Mouse (Mus musculus) induced T-regulatory cell, adult 2 months (primary cell): ENCODE measurements around the gene Bicral.
A peak's percentile ranks its signal among the peaks of the same experiment; 100 is the strongest.
"Not testable (repeated sequence)": the region's sequence is repeated elsewhere in the genome, so short reads cannot be mapped to it uniquely, and the experiment has no call there.

ENCODE experiments used
- DNase-seq: peaks from one replicate; pipeline ENCODE4 v3.0.0-alpha.2; 2012; ENCODE audit warnings: low read depth

Gene Bicral

DNA sequence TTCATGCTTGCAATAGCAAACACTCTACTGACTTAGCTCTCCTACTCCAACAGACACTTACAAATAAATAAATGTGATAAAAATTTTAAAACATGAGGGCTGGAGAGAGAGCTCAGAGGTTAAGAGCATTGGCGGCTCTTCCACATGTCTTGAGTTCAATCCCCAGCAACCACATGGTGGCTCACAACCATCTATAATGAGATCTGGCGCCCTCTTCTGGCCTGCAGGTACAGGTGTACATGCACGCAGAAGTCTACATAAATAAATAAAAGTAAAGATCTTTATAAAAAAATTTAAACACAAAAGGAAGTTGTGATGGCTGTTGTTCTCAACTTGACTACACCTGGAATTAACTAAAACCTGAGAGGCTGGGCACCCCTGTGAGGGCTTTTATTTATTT is 17.3 kb upstream of the Bicral start:
- peak; percentile 56 for DNase-seq

DNA sequence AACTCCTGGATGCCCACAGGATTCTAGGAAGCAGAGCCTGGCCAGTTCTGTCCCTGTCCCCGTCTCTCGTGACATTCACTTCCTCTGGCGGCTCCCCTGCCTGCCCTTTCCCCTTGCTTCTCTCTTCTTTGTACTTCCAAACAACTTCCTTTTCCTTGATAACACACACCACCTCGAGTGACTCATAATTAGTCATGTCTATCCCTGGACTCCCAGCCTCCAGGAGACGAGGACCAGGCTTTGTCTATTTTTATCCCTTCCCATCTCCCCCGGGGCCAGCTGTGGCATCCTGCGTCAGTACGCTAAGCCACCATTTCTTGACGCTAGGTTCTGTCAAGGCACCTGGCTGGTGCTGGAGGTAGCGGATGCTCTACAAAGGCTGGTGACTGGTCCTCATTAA is 15.9 kb upstream of the Bicral start:
- no peak for DNase-seq

DNA sequence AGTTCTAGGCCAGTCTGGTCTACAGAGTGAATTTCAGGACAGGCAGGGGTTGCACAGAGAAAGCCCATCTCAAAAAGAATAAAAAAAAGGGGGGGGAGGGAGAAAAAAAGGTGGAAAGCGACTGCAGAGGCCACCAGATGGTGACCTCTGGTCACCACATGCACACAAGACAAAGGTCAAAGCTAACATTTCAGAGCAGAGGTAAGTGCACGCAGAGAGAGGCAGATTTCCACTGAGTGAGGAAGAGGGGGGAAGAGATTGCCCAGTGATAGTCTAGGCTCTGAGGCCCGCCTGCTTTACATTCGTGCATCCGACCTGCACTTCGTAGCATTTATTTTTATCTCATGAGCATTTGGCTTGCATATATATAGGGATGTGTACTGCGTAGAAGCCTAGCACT is 14.5 kb upstream of the Bicral start:
- no peak for DNase-seq

GRCm38 (mm10) chr17:46870913-46871312 is 12.6 kb upstream of the Bicral start:
- peak; percentile 78 for DNase-seq

DNA sequence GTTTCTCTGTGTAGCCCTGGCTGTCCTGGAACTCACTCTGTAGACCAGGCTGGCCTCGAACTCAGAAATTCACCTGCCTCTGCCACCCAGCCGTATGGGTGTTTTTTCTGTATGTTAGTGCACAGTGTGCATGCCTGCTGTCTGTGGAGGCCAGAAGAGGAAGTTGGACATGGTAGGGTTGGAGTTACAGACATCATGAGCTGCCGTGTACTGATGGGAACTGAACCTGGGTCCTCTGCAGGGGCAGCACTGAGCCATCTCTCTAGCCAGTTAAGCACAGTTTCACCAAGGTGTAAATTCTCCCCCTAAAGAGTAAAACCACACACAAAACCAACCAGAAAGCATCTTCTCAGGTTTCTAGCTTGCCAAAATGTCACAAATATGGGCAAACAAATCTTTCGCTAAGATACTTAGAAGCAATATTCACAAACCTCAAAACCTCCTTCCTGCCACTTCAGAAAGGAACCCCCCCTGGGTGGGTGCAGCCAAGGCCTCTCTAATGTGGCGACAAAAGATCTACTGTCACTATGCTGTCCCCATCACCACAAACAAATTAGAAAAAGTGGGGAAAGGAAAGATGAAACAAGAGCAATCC is 12.0 kb upstream of the Bicral start:
- peak; percentile 84 for DNase-seq

DNA sequence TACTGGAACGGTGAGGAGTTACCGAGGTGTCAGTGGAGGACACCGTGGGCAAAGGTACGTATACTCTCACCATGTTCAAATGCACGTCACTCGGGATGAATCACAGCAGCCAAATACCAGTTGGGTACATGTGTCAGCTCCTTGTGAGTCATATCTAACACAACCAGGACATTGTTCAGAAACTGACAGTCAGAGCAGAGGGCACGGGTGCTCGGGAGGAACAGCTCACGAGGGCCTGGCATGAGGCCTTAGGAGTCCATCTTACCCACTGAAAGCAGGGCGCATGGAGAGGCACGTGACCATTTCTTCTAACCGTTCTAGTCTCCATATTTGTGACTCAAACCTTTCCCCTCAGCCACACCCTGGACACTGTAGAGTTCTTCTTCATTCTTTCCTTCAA is 8.6 kb upstream of the Bicral start:
- peak; percentile 55 for DNase-seq

- DNase-seq: no peak
These were observed 6.4 kb upstream of the Bicral start for GRCm38 (mm10) chr17:46864566-46865195.

DNA sequence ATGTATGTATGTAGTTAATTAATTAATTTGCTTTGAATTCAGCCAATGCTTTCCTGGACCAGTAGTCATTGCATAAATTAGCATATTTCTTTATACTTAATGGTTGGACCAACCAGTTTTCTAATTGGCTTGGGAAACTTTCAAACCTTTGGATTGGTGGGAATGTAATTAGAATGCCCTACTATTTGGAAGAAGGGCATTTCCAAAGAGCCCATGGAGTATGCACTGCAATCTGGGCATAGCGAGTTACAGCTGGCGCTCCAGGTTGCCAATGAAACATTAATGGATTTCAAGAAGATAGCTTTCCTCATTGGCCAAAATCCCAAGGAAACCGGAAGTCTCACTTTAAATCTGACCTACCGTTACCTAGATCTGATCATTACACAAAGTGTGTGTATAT is 1.8 kb upstream of the Bicral start:
- no peak for DNase-seq

- peak; percentile 62 for DNase-seq
These were observed 615 bp upstream of the Bicral start for GRCm38 (mm10) chr17:46858749-46859444.

DNA sequence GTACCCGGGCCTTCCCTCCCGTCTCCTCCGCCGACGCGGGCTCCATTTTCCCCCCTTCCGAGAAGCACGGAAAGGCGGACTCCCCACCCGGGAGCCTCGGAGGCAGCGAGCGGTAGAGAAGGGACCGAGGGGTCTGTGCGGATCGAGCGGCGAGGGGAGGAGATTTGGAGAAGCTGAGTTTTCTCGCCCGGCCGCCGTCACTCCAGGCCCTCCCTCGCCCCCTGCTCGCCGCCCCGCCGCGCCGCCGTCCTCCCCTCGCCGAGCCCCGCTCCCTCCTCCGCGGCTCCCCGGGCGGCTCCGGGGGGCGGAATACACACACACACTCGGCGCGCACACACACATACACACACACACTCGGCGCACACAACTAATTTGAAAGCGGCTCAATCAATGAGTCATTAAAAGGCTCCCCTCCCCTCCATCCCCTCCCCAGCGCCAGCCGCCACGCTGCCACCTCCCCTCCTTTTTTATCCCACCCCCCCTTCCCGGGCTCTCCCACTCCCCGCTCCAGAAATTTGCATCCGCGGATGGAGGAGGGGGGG is 850 bp downstream of the Bicral start:
- DNase-seq: peak; percentile 81

DNA sequence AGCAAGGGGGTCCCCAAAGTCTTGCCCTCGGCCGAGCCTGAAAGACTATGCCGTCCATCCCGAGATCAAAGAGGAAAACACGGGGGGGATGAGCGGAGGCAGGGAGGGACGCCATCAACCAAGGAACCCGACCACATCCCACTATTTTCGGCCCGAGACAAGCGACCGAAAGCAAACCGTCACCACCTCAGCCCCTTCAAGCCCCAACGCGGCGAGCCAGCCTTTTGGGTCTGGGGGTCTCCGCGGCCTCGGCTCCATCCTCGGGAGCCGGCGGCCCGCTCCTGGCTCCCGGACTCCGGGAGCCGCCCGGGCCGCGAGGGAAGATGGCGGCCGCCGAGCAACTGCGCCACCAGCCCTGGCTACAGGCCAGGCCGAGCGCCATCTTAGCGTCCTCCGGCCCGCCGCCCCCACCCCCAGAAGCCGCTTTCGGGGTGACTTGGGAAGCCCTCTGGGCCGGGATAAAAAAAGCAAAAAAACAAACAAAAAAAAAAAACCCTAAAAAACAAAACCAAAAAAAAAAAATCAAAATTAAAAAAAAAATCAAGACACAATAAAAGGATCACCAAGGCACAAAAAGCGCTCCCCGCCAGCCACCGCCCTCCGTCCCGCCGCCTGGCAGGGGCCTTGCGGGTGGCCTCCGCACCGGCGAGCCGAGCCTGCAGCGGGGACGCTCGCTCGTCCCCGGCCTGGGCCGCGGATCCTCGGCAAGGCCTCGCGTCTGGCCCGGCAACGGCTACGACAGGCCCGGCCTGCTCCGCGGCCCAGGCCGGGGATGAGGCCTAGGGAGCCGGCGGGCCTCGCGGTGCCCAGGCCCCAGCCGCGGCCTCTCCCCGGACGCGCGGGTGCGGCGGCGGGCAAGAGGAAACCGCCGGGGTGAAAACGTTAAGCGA is 1.6 kb downstream of the Bicral start:
- DNase-seq: peak; percentile 88

DNA sequence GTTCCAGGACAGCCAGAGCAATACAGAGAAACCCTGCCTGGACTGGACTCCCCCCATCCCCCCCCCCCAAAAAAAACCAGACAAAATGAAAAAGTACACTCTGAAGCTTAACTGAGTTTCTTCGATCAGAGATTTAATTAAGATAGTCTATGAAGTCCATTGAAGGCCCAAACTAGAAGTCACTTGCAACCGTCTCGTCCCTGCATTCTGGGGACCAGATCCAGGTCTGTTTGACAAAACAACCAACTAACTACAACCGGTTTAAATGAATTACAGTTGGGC is 2.2 kb downstream of the Bicral start:
- no peak for DNase-seq

- peak; percentile 56 for DNase-seq
These were observed 2.8 kb downstream of the Bicral start for GRCm38 (mm10) chr17:46855328-46856106.

DNA sequence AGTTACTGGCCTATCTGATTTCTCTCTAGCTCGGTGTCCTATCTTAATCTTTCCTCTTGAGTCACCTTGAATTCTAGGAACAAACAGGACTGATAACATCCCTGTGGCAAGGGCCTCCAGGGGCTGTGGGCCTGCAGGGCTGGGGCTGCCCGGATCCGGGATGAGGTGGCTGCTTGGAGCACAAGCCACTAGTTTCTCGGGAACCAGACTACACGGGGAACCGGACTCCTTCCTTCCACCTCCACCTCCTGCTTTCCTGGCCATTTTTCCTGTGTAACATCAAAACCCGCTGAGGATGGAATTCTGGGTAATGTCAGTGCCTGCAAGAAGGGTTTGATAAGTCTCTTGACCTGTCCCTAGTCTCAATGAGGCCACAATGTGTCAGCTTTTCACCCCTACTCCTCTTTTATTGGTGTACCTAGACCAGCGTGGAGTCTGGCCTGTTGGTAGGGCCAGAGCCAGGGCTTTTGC is 3.6 kb downstream of the Bicral start:
- no peak for DNase-seq

GRCm38 (mm10) chr17:46854096-46854495 is 4.2 kb downstream of the Bicral start:
- no peak for DNase-seq

- DNase-seq: peak; percentile 32
These were observed 5.0 kb downstream of the Bicral start for GRCm38 (mm10) chr17:46853281-46853680.

DNA sequence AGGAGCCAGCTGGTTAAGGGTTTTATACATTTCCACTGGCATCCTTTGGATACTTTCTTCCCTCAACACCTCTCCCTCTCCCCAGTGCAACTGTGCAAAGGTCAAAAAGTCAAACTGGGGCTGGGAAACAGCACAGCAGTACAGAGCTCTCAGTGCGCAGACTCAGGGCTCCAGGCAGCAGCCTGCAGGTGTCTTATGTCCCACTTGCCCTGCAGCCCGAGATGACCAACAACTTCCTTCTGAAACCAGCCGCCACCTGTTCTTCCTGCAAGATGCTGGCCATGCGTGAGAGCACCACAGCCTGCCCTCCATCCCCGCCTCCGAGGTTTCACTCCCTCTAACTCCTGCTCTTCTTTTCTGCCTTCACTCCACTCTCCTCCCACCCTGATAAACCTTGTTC is 5.6 kb downstream of the Bicral start:
- DNase-seq: peak; percentile 40

GRCm38 (mm10) chr17:46847206-46847605 is 11.1 kb downstream of the Bicral start:
- DNase-seq: no peak

GRCm38 (mm10) chr17:46846573-46846972 is 11.7 kb downstream of the Bicral start:
- not testable (repeated sequence) for DNase-seq

DNA sequence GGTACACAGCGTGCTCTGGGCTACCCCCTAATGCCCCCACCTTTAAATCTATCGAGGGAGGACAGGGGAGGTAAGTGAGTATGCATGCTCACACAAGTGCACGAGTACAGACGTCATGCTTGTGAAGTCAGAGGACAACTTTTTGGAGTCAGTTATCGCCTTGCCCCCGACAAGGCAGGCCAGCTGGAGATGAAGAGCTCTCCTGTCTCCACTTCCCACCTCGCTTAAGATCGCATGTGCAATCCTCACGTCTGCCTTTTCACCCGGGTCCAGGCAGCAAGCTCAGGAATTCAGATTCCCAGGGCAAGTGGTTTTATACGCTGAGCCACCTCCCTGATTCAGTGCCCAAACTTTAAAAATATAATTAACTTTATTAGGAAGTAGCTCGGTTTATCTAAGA is 13.0 kb downstream of the Bicral start:
- no peak for DNase-seq

GRCm38 (mm10) chr17:46844811-46845210 is 13.5 kb downstream of the Bicral start:
- DNase-seq: no peak

DNA sequence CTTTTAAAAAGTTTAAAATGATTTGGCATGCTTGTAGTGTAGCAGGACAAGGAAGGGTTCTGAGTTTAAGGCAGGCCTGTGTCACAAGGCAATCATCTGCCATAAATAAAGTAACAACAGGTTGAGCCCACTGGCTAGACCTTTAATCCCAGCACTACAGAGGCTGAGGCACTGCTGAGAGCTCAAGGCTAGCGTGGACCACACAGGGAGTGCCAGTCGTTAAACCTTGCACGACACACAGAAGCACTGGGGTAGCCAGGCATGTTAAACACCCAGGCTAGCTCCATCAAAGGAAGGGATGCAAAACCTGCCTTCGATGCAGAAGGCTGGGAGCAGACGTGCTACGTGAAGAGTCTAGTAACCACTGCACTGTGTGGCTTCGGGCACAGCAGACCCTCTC is 14.6 kb downstream of the Bicral start:
- no peak for DNase-seq
